Mouse (Mus musculus) kidney, postnatal 0 days (tissue): ENCODE measurements around the gene Mical1. TPM values are rescaled to one million over a fixed set of nuclear protein-coding genes. Genes with fewer than 3 reads are reported as not detected.
A peak's percentile ranks its signal among the peaks of the same experiment; 100 is the strongest.
"Not testable (repeated sequence)": the region's sequence is repeated elsewhere in the genome, so short reads cannot be mapped to it uniquely, and the experiment has no call there.

Experiments used
- ATAC-seq: fragments of 200-750 bp; cut with Nextera tagmentation; replicated peaks from 2 replicates; pipeline ENCODE4 v1.8.0; 2017; ENCODE audit warnings: low read depth, moderate number of reproducible peaks, moderate TSS enrichment, moderate library complexity; ENCODE audit not compliant: low FRiP score
- DNase-seq: peaks from one replicate; pipeline ENCODE4 v3.0.0-alpha.2; 2016; ENCODE audit warnings: low spot score
- H3K27ac ChIP-seq: fragments of 300-500 bp; sonication (generic); 2 replicates; pipeline ENCODE4 v1.5.1; 2014; ENCODE audit warnings: mild to moderate bottlenecking
- H3K27me3 ChIP-seq: fragments of 300-500 bp; sonication (generic); 2 replicates; pipeline ENCODE4 v1.6.1; 2014; ENCODE audit warnings: low read length, mixed read lengths; ENCODE audit not compliant: insufficient read depth
- H3K36me3 ChIP-seq: fragments of 300-500 bp; sonication (generic); 2 replicates; pipeline ENCODE4 v1.6.1; 2014; ENCODE audit warnings: low read length, mixed read lengths; ENCODE audit not compliant: insufficient read depth
- H3K4me1 ChIP-seq: fragments of 300-500 bp; sonication (generic); replicated peaks from 2 replicates; pipeline ENCODE4 v1.6.1; 2014; ENCODE audit warnings: antibody characterized with exemption, low read length, mixed read lengths; ENCODE audit not compliant: insufficient read depth
- H3K4me2 ChIP-seq: fragments of 300-500 bp; sonication (generic); 2 replicates; pipeline ENCODE4 v1.6.1; 2014; ENCODE audit warnings: mild to moderate bottlenecking, low read length, moderate library complexity, mixed read lengths
- H3K4me3 ChIP-seq: fragments of 300-500 bp; sonication (generic); replicated peaks from 2 replicates; pipeline ENCODE4 v1.5.1; 2014; ENCODE audit warnings: low read depth, low read length
- H3K9ac ChIP-seq: fragments of 300-500 bp; sonication (generic); 2 replicates; pipeline ENCODE4 v1.6.1; 2014; ENCODE audit warnings: low read depth, low read length
- H3K9me3 ChIP-seq: fragments of 300-500 bp; sonication (generic); replicated peaks from 2 replicates; pipeline ENCODE4 v1.6.1; 2016; ENCODE audit warnings: low read length, inconsistent platforms, mixed read lengths
- CTCF ChIP-seq: IDR thresholded peaks from 2 replicates; pipeline ENCODE4 v1.5.1; 2016; ENCODE audit warnings: antibody characterized with exemption, low read depth, mild to moderate bottlenecking, moderate library complexity
- WGBS: fragments of 180-500 bp; shearing (Covaris S2); extraction: QIAGEN DNeasy Blood & Tissue Kit; methylation state at CpG from one replicate; pipeline ENCODE4 v1.1.7; 2014; 5-methylcytosine and 5-hydroxymethylcytosine counted together
- polyA plus RNA-seq: library from polyadenylated mRNA; unstranded; fragments of >200 nt; fragmentation: Nextera tagmentation; extraction: Ambion mirVana; gene quantifications from 2 replicates; pipeline ENCODE4 v1.2.1, GENCODE M21; 2015

Mical1 gene
- polyA plus RNA-seq, 1 experiment from 2014 or later = 19.6 TPM

DNA sequence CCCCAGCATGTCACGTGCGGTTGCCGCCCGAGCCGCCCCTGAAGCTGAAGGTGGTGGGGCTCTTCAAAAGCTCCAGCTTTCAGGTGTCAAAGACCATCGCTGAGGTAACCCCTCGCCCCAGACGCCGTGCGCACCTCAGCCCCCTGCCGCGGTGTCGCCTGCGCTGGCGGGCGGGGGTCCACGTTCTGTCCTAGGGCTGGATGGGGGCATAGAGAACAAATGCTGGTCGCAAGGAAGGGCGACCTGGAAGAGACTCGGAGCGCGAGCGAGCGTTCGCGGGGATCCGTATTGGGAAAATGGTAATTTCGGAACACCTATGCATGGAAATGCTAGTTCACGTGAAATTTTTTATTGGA is 14.4 kb downstream of the Mical1 start:
- Histone ChIP-seq H3K27ac (peak overlapping the region; percentile 84; the same call in 1 of the 2 replicates), H3K4me3 (peak overlapping the region; percentile 62), H3K36me3 (peaks cover 15% of the 10 kb centered on the region), H3K9ac (peak overlapping the region; percentile 69), H3K4me2 (peak overlapping the region; percentile 98), H3K27me3 (no peaks in the 10 kb centered on the region), H3K4me1 (peaks cover 13% of the 10 kb centered on the region), H3K9me3 (no peaks in the 10 kb centered on the region)
- DNase-seq (no peak), ATAC-seq (no peak)
- under 1% methylated on average over 29 of the region's 29 CpGs for WGBS
- no peak; the same call in 1 of the 2 replicates for TF ChIP-seq CTCF

DNA sequence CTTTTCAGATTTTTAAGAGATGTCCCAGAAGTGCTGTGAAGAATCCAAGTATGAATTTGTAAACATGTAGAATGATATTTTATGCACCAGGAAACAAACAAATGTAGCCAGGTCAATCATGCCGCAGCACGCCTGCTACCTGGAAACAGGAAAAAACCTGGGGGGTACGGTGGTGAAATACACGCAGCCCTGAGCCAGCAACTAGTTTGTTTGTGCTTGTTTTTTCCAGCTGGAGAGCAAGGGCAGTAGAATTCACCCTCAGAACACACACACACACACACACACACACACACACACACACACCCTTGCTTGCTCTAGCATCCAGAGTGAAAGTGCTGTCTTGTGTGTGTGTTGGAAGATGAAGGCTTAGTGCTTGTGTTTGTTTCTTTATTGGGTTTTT is 15.0 kb downstream of the Mical1 start:
- WGBS = 27% methylated on average over 4 of the region's 4 CpGs
- no peak overlapping the region for H3K9ac ChIP-seq
- no peaks in the 10 kb centered on the region for H3K9me3 ChIP-seq
- no peaks in the 10 kb centered on the region for H3K27me3 ChIP-seq
- H3K4me1 ChIP-seq = peaks cover 13% of the 10 kb centered on the region
- peak overlapping the region; percentile 98; the same call in 1 of the 2 replicates for H3K4me2 ChIP-seq
- no peak for TF ChIP-seq CTCF
- H3K36me3 ChIP-seq = peaks cover 11% of the 10 kb centered on the region
- H3K27ac ChIP-seq = no peak overlapping the region
- no peak for ATAC-seq
- peak overlapping the region; percentile 62; the same call in 1 of the 2 replicates for H3K4me3 ChIP-seq
- DNase-seq = no peak

DNA sequence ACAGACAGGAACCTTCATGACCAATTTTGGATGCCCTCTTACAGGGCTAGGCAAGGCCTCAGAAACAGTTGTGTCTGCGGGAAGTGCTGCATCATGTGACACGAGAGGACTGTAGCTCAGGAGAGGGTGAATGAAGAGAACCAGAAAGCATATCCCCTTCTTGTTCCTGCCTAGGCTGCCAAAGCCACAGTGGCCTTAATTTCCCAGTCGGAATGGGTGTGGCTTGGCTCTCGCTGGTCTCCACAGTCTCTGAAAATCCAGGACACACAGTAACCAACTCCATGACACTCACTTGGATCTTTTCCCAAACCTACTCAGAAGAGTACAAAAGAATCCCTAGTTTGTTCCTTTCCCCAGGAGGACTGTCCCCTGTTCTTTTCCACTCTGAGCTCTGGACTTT is 24.8 kb downstream of the Mical1 start:
- Histone ChIP-seq H3K27ac (no peak overlapping the region), H3K4me1 (no peaks in the 10 kb centered on the region), H3K4me3 (no peak overlapping the region), H3K9me3 (no peaks in the 10 kb centered on the region), H3K27me3 (no peaks in the 10 kb centered on the region), H3K9ac (no peak overlapping the region), H3K4me2 (no peak overlapping the region), H3K36me3 (no peaks in the 10 kb centered on the region)
- no peak for ATAC-seq
- peak; percentile 25 for DNase-seq
- TF ChIP-seq CTCF = no peak
- 54% methylated on average over 4 of the region's 4 CpGs for WGBS

DNA sequence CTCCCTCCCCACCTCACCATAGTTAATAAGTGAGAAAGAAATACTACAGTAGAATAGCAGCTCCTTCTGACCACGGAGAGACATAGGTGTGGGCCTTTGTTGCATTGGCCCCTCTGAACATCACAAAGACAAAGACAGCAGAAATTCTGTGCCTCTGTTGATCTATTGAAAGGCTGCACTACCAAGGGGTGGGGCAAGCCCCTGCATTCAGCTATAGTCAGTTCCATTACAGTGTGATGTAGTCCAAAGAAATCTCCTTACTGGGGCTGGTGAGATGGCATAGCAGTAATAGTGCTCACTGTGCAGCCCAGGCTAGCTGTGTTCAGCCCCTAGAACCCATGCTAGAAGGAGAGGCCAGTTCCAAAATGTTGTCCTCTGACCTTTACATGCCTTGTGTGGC is 28.9 kb downstream of the Mical1 start:
- Histone ChIP-seq H3K9me3 (no peaks in the 10 kb centered on the region), H3K4me2 (no peak overlapping the region), H3K9ac (no peak overlapping the region), H3K4me1 (no peaks in the 10 kb centered on the region), H3K36me3 (no peaks in the 10 kb centered on the region), H3K4me3 (no peak overlapping the region), H3K27ac (no peak overlapping the region), H3K27me3 (no peaks in the 10 kb centered on the region)
- no peak for ATAC-seq
- TF ChIP-seq CTCF = no peak
- no peak for DNase-seq
- WGBS = 91% methylated on average over 1 of the region's 1 CpGs

DNA sequence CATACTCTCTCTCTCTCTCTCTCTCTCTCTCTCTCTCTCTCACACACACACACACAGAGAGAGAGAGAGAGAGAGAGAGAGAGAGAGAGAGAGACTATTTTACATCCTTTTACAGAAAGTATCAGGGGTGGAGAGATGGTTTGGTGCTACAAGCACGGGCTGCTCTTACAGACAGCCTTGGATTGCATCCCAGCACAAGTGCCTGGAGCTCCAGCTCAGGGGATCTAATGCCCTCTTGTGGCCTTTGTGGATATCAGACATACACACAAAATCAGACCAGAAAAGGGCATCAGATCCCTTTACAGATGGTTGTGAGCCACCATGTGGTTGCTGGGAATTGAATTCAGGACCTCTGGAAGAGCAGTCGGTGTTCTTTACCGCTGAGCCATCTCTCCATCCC is 29.3 kb downstream of the Mical1 start:
- H3K27ac ChIP-seq, H3K4me3 ChIP-seq, H3K9ac ChIP-seq, H3K4me2 ChIP-seq, H3K9me3 ChIP-seq, H3K4me1 ChIP-seq, H3K36me3 ChIP-seq, H3K27me3 ChIP-seq, ATAC-seq: not testable (repeated sequence)
- 2% methylated on average over 3 of the region's 3 CpGs for WGBS
- peak; percentile 92 for TF ChIP-seq CTCF
- DNase-seq = peak; percentile 91

DNA sequence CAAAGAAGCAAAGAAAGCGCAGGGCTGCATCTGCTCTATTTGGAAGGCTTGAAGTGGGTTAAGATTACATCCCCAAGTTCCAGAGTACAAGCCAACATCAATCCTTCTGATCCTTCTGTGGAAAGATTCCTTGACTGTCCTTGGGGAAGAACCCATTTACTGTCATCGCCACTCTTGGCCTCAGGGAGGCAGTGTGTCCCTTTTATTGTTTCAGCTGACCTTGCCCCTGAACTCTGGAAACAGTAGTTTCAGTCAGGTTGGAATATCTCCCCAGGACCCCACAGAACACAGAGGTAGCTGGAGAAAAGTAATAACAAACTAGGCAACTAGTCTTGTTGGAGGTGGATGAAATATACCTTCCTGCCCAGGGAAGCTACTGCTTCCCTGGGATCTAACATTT is 33.0 kb downstream of the Mical1 start:
- TF ChIP-seq CTCF = peak; percentile 68
- Histone ChIP-seq H3K9me3 (no peaks in the 10 kb centered on the region), H3K4me3 (no peak overlapping the region), H3K4me2 (no peak overlapping the region), H3K9ac (no peak overlapping the region), H3K36me3 (no peaks in the 10 kb centered on the region), H3K27me3 (no peaks in the 10 kb centered on the region), H3K4me1 (no peaks in the 10 kb centered on the region), H3K27ac (no peak overlapping the region)
- 41% methylated on average over 2 of the region's 2 CpGs for WGBS
- DNase-seq (peak; percentile 50), ATAC-seq (no peak)

DNA sequence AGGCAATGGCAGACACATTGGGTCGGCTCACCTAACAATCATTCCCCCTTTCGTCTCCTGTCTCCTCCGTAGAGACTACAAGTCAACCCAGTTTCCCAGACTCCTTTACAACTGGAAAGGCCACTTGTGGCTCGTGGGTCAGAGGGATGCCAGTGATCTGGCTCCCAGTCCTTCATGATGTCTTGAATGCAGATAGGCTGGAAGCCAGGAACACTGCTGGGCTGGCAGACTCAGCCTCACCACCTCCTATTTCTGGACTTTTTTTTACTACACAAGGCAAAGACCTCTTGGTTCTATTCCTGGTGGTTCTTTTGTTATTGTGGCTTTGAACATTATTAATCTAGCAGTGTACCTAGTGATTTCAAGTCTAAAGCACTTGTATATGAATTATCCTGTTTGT is 38.2 kb downstream of the Mical1 start:
- Histone ChIP-seq H3K27me3 (no peaks in the 10 kb centered on the region), H3K4me2 (no peak overlapping the region), H3K4me3 (no peak overlapping the region), H3K9me3 (no peaks in the 10 kb centered on the region), H3K4me1 (no peaks in the 10 kb centered on the region), H3K27ac (no peak overlapping the region), H3K9ac (no peak overlapping the region), H3K36me3 (no peaks in the 10 kb centered on the region)
- TF ChIP-seq CTCF = no peak
- ATAC-seq (no peak), DNase-seq (no peak)
- 76% methylated on average over 4 of the region's 4 CpGs for WGBS
